Mouse (Mus musculus) heart, postnatal 0 days (tissue): ENCODE measurements at regions not wholly inside any gene's neighbourhood (a gene's known extent, or its start where the extent isn't known, plus 50 kb on each side); places are given as distances from the start of the nearest gene placed in this dataset.

Source experiments
- CTCF ChIP-seq: IDR thresholded peaks from 2 replicates; pipeline ENCODE4 v1.5.1; 2016; ENCODE audit warnings: antibody characterized with exemption, control low read depth, low read depth
- EP300 ChIP-seq: IDR thresholded peaks from 2 replicates; pipeline ENCODE4 v1.6.1; 2016; ENCODE audit warnings: antibody characterized with exemption, low read depth

DNA sequence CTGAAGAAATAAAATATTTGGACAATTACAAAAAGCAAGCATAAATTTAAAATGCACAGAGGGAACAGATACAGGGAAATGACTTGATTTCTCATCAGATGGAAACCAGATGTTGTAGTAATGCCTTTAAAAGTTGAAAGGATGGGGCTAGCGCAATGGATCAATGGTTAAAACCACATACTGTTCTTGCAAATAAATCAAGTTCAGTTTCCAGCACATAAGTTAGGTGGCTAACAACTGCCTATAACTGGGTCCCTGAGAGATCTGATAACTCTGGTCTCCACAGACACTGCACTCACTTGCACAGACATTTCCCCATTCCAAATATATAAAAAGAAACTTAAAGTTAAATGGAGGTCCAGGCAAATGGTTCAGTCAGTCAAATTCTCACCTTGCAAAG is 699.7 kb downstream of the Tmem114 start:
- TF ChIP-seq EP300 (no peak), CTCF (no peak)
